Mouse (Mus musculus) regulatory T cell (primary cell): Measurements from ENCODE around the gene Mrm2.

ENCODE experiments used
- in situ Hi-C: fragments of 300-600 bp; cut with MboI, MseI; formaldehyde crosslinking; loops from one replicate; pipeline ENCODE4 v1.15.1; 2025; ENCODE audit warnings: high pct_unique_total_duplicates

Mrm2 gene

DNA sequence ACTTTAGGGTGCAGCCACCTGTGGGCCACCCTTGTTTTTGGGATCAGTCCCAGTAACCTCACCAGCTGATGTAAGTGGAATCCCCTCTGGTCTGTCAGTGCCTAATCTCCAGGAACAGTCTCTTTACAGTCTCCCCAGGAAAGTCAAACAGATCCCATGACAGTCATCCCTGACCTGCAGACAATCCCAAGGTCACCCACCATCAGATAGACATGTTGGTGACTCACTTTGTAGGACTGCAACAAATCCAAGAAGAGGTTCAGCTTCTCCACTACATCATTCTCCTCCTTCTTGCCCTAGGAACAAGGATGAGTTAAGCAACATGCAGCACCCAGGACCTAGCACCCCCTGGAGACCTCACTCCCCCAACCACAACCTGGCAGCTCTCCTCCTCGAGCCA is 14.4 kb upstream of the Mrm2 start:
- in situ Hi-C loops, result loop anchor here (25.0 kb wide), 1 partner anchor 509 kb away; the partner anchor contains the start of genes Gm26938 and Psmg3

DNA sequence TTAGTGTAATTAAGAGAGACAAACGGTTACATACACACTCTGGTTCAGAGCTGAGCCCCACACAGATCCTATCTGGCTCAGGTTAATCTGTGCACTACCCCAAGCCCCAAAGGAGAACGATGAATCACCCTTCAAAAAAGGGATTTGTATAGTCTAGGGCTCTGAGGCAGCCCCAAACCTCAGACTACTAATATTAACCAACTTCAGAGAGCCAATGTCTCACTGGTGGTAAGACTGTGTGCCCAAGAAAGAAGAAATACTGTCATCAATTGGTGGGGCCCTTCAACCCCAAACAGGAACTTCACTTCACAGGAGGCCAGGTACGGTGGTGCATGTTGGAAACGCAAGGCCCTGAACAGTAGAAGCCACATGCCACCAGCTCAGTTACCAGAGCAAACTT is 13.5 kb upstream of the Mrm2 start:
- in situ Hi-C loops, result loop anchor here (25.0 kb wide), 1 partner anchor 508 kb away; the partner anchor contains the start of genes Gm26938 and Psmg3

DNA sequence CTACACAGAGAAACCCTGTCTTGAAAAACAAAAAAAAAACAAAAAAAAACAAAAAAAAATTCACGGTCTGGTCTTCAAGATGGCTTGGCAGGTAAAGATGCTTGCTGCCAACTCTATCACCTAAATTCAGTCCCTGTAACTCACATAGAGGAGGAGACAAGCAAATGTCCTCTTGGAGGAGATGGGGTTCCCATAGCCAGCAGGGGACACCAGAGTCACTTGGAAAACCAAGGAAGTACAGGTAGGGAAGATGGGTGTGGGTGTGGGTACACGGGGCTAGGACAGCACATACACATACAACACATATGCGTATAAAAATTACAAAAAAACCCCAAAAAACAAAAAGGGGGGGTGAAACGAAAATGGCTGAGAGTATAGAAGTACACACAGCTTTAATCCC is 11.2 kb upstream of the Mrm2 start:
- in situ Hi-C loops, result loop anchor here (25.0 kb wide), 1 partner anchor 506 kb away; the partner anchor contains the start of genes Gm26938 and Psmg3

DNA sequence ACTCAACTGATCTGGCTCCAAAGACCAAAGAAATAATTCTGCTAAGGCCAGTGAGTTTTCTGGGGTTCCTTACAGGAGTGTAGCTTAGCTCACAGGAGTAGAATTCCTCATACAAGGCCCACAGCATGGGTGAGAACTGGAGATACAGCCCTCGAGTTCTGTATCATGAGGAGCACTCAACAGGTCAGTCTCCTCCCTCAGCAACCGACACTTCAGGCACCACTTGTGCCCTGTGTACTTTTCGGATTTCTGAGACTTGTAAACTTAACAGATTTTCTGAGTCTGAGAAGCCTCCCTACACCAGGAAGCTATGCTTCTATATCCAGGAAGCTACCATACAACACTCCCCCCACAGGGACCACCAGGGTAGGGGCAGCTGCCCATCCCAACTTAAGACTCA is 8.1 kb upstream of the Mrm2 start:
- in situ Hi-C loops, result loop anchor here (5.0 to 25.0 kb wide), 2 partner anchors 57 to 503 kb away; partner anchors contain the start of genes Gm26938 and Psmg3

DNA sequence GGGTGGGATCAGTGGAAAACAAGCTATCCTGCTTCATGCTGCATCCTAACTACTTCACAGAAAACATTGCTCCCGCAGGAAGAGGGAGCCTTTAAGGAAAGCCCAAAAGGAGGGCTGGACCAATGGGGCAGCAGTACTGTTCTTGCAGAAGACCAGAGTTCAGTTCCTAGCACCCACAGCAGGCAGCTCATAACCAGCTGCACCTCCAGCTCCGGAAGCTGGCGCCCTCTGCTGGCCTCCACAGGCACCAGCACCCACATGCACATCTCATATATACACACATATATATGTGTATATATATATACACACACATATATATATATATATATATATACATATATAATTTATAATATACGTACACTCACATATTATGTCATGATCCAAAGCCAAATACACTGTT is 7.1 kb upstream of the Mrm2 start:
- in situ Hi-C loops, result loop anchor here (5.0 to 25.0 kb wide), 2 partner anchors 59 to 501 kb away; partner anchors contain the start of genes Gm26938 and Psmg3

DNA sequence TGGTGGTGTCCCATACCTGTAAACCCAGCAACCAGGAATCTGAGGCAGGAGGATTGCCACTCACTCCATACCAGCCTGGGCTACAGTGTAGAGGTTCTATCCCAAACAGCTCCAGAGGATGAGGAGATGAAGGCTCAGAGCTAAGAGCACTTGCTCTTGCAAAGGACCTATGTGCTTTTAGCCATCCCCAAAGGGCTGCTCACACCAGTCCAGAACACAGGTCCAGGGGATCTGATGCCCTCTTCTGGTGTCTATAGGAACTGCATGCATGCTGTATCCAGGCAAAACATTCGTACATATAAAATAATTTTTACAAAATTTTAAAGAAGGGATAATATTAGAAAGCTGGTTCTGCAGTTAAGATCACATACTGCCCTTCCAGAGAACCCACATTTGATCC is 5.0 kb upstream of the Mrm2 start:
- in situ Hi-C loops, result loop anchor here (5.0 to 25.0 kb wide), 2 partner anchors 61 to 499 kb away; partner anchors contain the start of genes Gm26938 and Psmg3

DNA sequence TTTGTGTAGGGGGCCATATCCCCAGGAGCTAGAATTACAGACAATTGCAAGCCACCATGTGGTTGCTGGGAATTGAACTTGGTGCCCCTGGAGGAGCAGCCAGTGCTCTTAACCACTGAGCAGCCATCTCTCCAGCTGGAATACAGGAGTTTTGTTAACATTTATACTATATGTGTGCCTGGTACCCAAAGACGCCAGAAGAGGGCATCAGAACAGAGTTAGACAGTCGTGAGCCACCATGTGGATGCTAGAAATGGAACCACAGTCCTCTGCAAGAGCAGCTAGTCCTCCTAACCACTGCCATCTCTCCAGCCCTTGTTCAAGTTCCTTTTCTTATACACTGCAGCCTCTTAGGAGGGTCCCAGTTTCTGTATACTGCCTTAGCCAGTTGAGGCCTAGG is 1.9 kb upstream of the Mrm2 start:
- in situ Hi-C loops, result loop anchor here (25.0 kb wide), 1 partner anchor 496 kb away; the partner anchor contains the start of genes Gm26938 and Psmg3

DNA sequence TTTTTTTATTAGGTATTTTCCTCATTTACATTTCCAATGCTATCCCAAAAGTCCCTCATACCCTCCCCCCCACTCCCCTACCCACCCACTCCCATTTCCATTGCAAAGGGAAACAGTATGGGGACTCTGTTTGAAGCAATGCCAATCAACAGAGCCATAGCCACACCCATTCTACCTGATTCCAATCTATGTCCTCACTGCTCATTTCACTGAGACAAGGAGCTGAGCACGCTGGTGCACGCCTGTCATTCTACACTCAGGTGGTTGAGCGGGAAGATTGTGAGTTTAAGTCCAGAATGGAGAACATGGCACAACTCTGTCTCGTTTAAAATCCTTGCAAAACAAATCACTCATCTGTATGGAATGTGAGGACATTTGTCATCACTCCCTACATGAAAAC is 821 bp upstream of the Mrm2 start:
- in situ Hi-C loops, result loop anchor here (25.0 kb wide), 1 partner anchor 495 kb away; the partner anchor contains the start of genes Gm26938 and Psmg3

DNA sequence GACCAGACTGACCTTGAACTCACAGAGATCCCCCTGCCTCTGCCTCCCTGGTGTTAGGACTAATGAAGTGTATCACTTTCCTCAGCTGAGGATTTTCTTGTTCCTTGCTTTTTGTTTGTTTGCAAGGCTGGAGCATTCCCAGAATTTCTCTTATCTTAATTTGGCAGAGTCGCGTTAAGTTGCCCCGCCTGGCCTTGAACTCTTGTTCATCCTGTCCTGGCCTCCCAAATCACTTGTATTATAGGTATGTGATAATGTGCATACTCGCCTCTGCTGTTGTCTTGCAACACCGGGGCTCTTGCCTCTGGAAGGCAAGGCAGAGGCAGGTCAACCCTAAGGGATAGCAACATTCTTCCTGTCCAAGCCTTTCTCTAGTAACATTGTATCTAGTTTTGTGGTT is 7.6 kb downstream of the Mrm2 start:
- in situ Hi-C loops, result no loop called here

DNA sequence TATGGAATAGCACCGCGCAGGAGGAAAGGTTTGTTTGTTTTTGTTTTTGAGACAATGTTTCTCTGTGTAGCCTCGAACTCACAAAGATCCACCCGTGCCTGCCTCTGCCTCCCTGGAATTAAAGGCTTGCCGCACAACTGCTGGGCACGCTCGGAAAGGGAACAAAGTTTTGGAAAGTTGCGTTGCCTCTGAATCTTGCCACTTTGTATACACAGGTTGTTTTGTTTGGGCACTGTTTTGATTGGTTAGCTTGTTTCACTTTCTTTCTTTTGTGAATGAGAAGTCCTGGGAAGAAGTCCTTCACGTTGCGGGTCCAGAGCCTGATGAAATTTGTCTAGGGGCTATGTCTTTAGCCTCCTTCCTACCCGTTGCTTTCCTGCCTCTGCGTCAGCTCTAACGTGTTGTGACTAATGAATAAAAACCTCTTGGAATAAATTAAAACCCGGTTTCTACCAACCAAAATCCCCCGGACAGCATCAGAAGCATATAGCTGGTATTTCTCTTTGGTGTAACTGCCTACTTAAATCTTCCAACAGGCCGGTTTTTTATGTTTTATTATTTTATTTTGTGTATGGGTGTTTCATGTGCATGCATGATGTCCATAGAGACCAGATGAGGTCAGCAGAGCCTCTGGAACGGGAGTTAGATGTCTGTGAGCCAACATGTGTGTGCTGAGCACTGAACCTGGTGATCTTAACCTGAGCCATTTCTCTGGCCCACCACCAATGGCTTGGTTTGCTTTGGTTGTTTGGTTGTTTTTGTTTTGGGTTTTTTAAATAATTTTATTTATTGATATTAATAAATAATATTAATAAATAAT is 9.7 kb downstream of the Mrm2 start:
- in situ Hi-C loops, result no loop called here

DNA sequence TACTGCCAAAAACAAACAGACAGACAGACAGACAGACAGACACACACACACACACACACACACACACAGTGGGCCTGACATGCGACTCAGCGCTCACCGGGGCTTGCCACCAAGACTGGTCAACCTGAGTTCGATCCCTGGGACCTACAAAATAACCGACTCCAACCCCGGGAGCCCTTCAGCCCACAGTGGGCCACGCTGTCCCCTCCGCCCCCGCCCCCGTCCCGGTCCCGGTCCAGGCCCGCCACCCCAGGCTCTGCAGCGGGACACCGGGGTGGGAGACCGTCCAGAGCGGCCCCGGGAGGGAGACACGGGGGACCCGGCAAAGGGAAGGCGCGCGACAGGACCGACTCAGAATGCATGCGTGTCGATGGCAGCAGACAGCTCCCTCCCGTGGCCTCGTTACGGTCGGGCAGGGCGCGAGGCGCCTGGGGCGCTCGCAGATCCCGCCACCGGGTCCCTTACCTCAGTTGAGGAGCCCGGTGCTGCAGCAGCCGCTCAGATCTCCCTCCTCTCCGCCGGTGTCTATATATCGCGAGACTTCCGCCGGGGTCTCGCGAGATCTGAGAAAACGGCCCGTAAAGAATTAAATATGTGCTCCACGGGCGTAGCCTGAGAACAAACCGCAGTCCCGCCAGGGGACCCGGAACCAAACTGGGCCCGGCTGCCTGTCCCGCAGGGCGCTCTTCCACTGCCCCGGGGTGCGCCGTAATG is 10.5 kb downstream of the Mrm2 start, which contains the start of the genes Mad1l1 and Nudt1:
Gene Mad1l1, minus strand, starts transcription at position 511 of the 714 bp plus-strand sequence.
Gene Nudt1, plus strand, starts transcription at position 615 of the 714 bp plus-strand sequence.
- in situ Hi-C loops, result no loop called here

DNA sequence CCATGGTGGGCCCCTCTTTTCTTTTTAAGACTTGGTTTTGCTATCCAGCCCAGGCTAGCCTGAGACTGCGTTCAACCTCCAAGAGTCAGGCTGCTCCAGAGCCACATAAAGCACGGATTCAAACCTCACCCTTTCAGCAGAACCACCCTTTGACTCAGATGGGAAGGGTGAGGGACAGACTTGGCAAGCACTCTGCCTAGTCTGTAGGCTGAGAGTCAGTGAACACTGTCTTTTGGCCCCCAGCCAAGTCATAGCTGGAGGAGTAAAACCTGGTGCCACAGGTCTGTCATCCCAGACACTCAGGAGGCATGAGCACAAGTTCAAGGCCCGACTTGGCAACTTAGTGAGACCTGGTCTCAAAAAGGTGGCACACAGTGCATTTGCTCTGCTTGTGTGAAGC is 15.0 kb downstream of the Mrm2 start:
- in situ Hi-C loops, result no loop called here

DNA sequence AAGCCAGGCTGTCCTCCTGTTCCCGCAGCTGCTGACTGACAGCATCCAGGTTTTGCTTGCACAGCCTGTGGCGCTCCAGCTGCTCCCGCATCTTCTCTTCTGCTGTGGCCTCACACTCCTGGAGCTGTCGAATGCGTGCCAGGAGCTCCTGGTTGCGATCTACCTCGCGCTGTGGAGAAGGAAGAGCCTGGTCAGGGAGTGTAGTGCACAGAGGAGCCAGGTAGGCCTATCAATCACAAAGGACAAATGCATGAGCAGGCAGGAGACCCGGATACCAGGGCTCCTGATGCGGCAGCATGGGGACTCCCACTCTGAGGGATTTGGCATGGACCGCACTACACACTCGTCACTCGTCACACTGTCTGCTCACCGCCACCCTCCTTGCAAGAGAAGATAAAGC is 24.1 kb downstream of the Mrm2 start:
- in situ Hi-C loops, result no loop called here

DNA sequence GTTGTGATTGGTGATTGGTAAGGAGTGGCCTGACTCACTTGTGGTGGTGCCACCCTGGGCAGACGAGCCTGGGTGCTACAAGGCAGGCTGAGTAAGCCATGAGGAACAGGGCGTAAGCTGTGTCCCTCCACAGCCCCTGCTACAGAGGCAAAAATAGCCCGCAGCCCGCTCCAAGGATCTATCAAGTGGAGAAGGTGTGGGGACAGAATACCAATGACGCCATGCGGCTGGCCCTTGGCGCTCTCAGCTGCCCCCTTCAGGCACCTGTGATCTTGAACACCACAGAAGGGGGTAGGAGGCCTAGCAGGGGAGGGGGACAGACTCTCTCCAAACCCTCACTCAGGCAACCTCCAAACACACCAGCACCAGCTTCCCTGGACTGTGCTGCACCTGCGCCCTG is 25.7 kb downstream of the Mrm2 start:
- in situ Hi-C loops, result no loop called here

DNA sequence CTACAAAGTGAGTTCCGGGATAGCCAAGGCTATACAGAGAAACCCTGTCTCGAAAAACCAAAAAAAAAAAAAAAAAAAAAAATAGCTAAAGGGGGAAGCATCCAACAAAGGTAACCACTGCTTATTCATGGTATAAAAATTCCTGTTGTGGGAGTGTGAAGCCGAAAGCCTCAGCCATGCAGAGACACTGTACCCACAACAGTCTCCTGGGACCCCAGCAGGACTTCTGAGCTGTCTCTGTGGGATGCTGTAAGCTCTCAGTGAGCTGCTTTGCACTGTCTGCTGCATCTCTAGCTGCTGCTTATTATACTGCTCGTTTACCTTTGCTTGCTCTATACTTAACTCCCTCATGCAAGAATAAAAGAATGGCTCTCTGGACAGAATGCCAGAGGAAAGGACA is 33.4 kb downstream of the Mrm2 start:
- in situ Hi-C loops, result no loop called here

DNA sequence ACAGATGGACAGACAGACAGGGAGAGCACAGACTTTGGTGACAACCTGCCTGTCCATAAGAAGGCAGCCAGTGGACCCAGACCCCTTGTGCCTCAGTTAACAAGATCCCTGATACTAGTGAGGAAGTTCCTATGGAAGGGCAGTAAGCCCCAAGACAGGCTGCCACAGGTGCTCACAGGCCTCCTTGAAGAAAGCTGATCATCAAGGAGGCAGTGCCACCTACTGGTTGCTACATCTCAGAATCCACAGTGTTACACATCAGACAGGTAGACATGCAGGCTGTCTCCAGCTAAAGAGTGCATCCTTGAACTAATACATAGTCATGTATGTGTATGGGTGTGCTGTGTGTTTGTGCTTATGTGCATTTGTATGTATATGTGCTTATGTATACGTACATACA is 39.5 kb downstream of the Mrm2 start:
- in situ Hi-C loops, result loop anchor here (5.0 kb wide), 1 partner anchor 95 kb away; no protein-coding TSS in a partner anchor

DNA sequence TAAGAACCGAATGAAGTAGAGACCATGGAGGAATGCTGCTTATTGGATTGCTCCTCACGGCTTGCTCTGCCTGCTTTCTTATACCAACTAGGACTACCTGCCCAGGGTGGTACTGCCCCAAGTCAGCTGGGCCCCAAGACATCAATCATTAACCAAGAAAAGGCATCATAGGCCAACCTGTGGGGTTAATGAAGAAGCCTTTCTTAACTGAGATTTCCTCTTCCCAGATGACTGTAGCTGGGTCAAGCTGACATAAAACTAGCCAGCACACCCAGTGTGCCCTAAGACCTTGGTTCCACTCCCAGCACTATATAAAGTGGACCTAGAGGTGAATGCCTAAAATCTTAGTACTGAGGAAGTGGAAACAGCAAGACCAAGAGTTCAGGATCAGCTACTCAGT is 42.5 kb downstream of the Mrm2 start:
- in situ Hi-C loops, result no loop called here

DNA sequence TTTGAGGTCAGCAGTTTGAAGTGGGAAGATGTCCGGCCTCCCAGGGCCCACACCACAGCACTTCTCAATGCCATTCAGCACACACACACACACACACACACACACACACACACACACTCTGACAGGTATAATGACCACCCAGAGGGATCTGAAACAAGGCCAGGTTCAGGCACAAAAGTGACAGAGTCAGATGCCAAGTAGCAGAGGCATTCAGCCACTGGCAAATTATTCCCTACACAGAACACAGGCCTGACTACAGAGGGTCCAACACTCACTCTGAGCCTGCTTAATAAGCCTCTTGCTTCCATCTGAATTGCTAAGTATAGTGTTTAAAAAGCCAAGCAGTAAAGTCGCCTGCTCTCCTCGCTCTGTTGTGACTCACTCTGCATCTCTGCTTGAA is 43.4 kb downstream of the Mrm2 start:
- in situ Hi-C loops, result no loop called here

DNA sequence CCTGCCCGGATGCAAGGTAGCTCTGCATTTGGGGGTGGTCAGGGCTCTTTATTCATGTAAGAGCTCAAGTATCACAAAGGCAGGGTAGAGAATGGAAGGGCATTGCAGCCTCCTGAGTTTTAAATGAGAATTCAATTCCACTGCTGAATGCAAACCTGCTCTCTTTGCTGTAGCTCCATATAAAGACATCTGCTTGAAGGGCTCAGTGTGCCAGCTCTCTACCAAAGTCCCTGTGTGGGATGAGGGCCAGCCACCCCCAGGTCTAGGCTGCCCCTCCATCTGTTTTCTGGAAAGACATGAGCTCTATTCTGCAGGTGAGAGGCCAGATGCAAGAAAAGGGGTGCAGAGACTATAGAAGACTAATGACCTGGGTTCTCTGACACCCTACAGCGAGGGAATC is 46.9 kb downstream of the Mrm2 start:
- in situ Hi-C loops, result no loop called here

DNA sequence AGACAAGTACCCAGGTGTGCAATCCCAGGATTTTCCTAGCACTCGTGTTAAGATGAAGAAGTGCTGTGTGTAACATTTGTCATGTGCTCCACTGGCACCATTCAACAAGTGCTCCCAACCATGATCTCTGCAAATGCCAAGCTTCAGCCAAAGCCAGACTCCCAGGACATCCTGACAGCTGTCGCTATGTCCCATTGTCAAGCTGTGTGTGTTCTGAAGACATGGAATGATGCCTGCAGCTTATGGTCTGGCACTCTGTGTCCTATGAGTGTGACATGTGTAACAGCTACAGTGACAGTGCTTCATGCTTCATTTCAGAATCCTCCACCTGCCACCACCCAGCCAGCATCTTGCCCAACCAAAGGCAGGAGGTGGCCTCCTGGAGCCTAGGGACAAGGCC is 47.7 kb downstream of the Mrm2 start:
- in situ Hi-C loops, result no loop called here

DNA sequence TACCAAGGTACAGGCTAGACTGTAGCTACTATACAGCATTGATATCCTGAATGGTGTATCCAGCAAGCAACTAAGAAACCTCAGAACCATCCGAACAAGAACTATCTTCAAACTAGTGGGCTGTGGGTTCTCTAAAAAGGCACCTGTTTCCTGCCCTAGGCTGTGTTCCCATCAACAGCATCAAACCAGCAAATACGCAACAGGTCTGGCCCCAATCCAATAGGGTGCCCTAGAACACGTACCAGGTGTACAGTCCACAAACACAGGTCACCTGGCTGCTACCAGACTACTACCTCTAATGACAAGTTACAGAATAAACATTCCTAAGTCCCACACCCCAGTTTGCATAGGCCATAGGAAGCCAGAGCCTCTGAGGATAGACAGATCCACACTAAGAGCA is 48.8 kb downstream of the Mrm2 start:
- in situ Hi-C loops, result no loop called here

DNA sequence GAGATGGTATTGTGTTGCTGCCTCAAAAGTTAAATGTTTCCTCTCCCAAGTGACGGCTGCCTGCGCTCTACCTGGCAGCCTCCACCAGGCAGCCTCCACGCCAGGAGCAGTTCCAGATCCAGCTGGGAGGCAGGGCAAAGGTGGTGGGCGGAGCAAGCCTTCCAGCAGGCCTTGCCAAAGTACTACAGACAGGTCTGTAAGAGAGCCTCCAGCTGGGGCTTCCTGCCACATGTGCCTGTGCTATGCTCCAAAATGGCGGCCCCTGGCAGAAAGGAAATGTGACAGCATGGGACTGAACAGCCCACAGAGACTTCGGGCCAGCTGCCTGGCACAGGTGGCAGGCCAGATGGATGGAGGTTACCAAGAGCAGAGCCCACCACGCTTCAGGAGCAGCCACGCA is 49.3 kb downstream of the Mrm2 start:
- in situ Hi-C loops, result no loop called here
